Mouse (Mus musculus) testis, adult 2 months (tissue): ENCODE results near the gene Atrnl1. TPM values are rescaled to one million over a fixed set of nuclear protein-coding genes. Genes with fewer than 3 reads are reported as not detected.

Experiments used
- H3K27ac ChIP-seq: fragments of 200-500 bp; 2 replicates; pipeline ENCODE4 v1.5.1; 2012; ENCODE audit warnings: low read depth, low read length; ENCODE audit not compliant: control insufficient read depth, insufficient read depth
- H3K27me3 ChIP-seq: fragments of 200-500 bp; 2 replicates; pipeline ENCODE4 v1.6.1; 2012; ENCODE audit warnings: mild to moderate bottlenecking, low read length, moderate library complexity; ENCODE audit not compliant: control insufficient read depth, insufficient read depth
- H3K36me3 ChIP-seq: fragments of 200-500 bp; 2 replicates; pipeline ENCODE4 v1.6.1; 2012; ENCODE audit warnings: mild to moderate bottlenecking, low read length; ENCODE audit not compliant: control insufficient read depth, insufficient read depth
- H3K4me1 ChIP-seq: fragments of 200-500 bp; 2 replicates; pipeline ENCODE4 v1.6.1; 2012; ENCODE audit warnings: low read length; ENCODE audit not compliant: control insufficient read depth, insufficient read depth
- H3K4me3 ChIP-seq: fragments of 200-500 bp; 2 replicates; pipeline ENCODE4 v1.5.1; 2012; ENCODE audit warnings: low read depth, mild to moderate bottlenecking, low read length, moderate library complexity, mixed read lengths; ENCODE audit not compliant: control insufficient read depth
- CTCF ChIP-seq: fragments of 200-500 bp; IDR thresholded peaks from 2 replicates; pipeline ENCODE4 v1.5.1; 2012; ENCODE audit warnings: low read depth, mild to moderate bottlenecking, inconsistent platforms, low read length, moderate library complexity; ENCODE audit not compliant: control insufficient read depth, insufficient read depth, insufficient replicate concordance
- POLR2A ChIP-seq: fragments of 200-500 bp; IDR thresholded peaks from 2 replicates; pipeline ENCODE4 v1.6.1; 2012; ENCODE audit warnings: low read depth, mild to moderate bottlenecking, inconsistent platforms, low read length, moderate library complexity; ENCODE audit not compliant: control insufficient read depth
- polyA plus RNA-seq: library from polyadenylated mRNA; depleted of rRNA; stranded (reverse); fragments of >200 nt; gene quantifications from 2 replicates; pipeline ENCODE4 v1.2.3, GENCODE M21; 2012

The Atrnl1 gene
- polyA plus RNA-seq, 1 experiment = 3.8 TPM

DNA sequence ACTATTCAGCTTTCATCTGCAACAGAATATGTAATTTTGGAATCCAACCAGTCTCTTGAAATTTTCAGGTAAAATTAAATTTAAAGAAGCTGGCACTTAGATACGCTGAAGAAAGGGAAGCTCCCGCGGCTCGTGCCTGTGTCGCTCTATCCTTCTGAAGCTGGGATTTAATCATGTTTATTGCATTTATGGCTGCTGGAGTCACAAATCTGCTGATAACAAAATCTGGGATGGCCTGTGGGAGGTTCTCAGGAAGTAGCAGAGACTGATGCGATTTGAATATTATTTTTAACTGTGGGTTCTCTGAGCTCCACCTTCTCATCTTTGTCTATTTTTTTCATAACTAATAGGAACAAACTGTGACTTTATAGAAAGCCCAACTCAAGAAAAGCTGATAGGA lies 33.6 kb upstream of the Atrnl1 start:
- no peaks in the 10 kb centered on the region; the same call in 1 of the 2 replicates for H3K4me1 ChIP-seq
- H3K27ac ChIP-seq = no peak overlapping the region
- H3K4me3 ChIP-seq = no peak overlapping the region
- no peaks in the 10 kb centered on the region for H3K36me3 ChIP-seq
- no peaks in the 10 kb centered on the region for H3K27me3 ChIP-seq
- TF ChIP-seq CTCF = no peak
- TF ChIP-seq POLR2A = no peak

DNA sequence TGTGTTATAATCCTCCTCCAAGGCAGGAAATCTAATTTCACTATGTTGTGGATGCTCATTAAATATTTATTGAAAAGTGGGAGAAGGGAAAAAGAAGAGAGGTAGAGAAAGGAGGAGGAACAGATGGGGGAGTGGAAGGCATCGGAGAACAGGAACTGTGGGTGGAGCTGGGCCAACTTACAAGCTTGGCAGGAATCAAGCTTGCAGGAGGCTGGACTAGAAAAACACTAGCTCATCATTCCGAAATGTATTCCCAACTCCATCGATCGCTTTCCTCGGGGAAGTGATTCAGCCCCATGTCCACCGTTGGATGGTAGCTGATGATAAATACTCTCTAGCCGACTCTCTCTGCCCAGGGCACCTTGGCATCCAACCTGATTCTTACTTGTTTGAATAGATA lies 29.9 kb upstream of the Atrnl1 start:
- no peaks in the 10 kb centered on the region for H3K4me1 ChIP-seq
- H3K27me3 ChIP-seq = no peaks in the 10 kb centered on the region
- H3K4me3 ChIP-seq = no peak overlapping the region
- no peaks in the 10 kb centered on the region for H3K36me3 ChIP-seq
- no peak overlapping the region for H3K27ac ChIP-seq
- TF ChIP-seq POLR2A (no peak), CTCF (no peak)

DNA sequence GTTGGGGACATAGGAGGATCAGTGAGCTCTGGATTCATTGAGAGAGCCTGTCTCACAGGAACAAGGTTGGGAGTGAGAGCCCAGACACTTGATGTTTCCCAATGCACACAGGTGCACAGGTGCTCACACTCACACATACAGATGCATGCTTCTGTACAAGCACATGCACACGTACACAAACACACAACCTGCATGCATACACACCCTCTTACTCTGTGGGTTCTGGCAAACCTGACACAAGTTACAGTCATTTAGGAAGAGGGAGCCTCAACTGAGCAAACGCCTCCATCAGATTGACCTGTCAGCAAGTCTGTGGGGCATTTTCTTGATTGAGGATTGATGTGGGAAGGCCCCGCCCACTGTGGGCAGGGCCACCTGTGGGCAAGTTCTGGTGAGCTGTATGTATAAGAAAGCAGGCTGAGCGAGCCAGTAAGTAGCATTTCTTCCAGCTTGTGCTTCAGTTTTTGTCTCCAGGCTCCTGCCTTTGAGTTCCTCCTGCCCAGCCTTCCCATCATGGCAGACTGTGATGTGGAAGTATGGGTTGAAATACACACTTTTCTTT lies 25.5 kb upstream of the Atrnl1 start:
- TF ChIP-seq POLR2A (no peak), CTCF (no peak)
- H3K27ac ChIP-seq = no peak overlapping the region

DNA sequence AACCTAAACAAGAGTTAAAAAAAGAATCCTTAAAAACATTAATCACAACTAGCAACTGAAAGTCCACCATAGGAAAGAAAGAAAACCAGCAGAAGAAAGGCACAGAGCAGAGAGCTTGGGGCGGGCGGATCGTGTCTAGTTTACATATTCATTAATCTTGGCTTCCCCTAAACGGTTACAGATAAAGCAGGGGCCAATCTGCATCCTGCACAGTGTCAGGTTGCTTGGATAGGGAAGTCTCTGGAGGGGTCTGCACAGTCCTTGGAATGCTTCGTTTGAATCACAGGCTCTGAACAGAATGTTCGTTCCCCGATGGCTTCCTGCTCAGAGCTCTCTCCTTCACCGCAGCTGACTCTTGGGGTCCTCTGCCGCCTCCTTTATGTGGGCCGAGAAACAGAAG lies 24.7 kb upstream of the Atrnl1 start:
- no peak overlapping the region for H3K4me3 ChIP-seq
- TF ChIP-seq CTCF (no peak), POLR2A (no peak)
- H3K27me3 ChIP-seq = no peaks in the 10 kb centered on the region
- H3K36me3 ChIP-seq = no peaks in the 10 kb centered on the region
- H3K27ac ChIP-seq = no peak overlapping the region
- no peaks in the 10 kb centered on the region for H3K4me1 ChIP-seq

More for the DNA sequence above, 25.5 kb upstream of the Atrnl1 start:
- no peaks in the 10 kb centered on the region for H3K4me1 ChIP-seq
- no peak overlapping the region for H3K4me3 ChIP-seq
- H3K27me3 ChIP-seq = no peaks in the 10 kb centered on the region
- no peaks in the 10 kb centered on the region for H3K36me3 ChIP-seq

DNA sequence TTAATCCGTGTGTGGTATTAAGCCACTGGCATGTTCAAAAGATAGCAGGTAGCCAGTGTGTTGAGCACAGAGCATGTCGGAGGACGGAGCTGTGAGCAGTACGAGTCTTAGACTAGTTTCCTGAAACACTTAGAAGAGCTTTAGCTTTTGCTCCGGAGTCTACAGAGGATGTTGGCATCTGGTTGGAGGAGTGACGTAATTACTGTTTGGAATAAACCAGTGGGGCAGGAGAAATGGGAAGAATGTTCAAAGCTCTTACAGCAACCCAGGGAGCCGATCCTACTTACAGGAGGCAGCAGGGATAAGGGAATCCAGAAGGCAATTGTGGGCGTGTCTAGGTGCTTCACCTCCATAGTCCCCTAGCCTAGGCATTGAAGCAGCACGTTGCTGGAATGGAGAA lies 21.3 kb upstream of the Atrnl1 start:
- Histone ChIP-seq H3K27me3 (no peaks in the 10 kb centered on the region), H3K4me1 (peaks cover 5% of the 10 kb centered on the region), H3K4me3 (no peak overlapping the region), H3K27ac (no peak overlapping the region), H3K36me3 (no peaks in the 10 kb centered on the region)
- no peak for TF ChIP-seq POLR2A
- TF ChIP-seq CTCF = no peak

DNA sequence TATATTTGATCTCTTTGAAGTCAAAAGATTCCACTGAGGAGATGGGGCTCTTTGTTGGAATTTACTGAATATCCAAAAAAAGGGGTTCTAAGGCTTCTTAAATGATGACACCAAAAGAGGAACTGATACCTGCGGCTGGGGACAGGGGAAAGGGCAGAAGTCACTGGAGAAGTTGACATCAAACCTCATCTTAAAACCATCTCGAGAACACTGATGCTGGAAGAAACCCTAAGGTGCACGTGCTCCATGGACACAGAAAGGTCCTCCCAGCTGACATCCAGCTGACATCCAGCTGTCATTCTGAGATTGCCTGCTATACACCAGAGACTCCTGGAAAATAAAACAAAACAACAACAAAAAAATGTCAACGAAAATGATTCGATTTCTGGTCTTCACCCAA lies 19.9 kb upstream of the Atrnl1 start:
- H3K36me3 ChIP-seq = no peaks in the 10 kb centered on the region
- no peak overlapping the region for H3K4me3 ChIP-seq
- TF ChIP-seq CTCF = no peak
- H3K27me3 ChIP-seq = no peaks in the 10 kb centered on the region
- peaks cover 5% of the 10 kb centered on the region for H3K4me1 ChIP-seq
- H3K27ac ChIP-seq = no peak overlapping the region

DNA sequence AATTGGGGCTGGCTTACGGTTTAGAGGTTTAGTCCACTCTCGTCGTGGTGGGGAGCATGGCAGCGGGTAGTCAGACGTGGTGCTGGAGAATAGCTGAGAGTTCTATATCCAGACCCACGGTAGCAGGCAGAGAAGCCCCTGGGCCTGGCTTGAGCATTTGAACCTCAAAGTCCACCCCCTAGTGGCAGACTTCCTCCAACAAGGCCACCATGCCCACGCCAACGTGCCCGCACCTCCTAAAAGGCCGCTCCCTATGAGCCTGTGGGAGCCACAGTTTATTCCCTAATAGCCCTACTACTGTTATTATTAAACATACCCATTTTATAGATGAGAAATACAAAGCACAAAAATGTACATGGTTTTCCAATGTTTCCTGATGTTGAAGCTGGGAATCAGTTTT lies 19.2 kb upstream of the Atrnl1 start:
- no peaks in the 10 kb centered on the region for H3K27me3 ChIP-seq
- peaks cover 5% of the 10 kb centered on the region for H3K4me1 ChIP-seq
- no peak for TF ChIP-seq CTCF
- no peak for TF ChIP-seq POLR2A

DNA sequence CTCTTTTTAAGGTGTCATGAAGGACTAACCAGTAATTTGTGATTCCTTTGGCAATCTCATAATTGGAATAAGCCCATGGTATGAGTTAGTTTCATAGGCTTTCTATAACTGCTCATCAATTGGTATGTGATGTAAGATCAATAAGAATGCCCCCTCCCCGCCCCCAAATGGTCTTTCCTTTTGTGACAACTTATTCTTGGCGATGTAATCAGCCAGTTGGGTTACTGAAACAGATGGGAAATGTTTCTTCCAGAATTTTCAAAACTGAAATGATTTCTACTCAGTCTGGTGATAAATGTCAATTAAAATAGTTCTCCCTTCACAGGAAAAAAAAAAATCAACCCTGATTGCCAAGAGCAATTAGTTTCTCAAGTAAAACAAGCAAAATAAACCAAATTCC lies 18.5 kb upstream of the Atrnl1 start:
- H3K4me1 ChIP-seq = peaks cover 5% of the 10 kb centered on the region
- TF ChIP-seq POLR2A = no peak
- H3K27me3 ChIP-seq = no peaks in the 10 kb centered on the region
- no peak overlapping the region for H3K27ac ChIP-seq
- H3K36me3 ChIP-seq = no peaks in the 10 kb centered on the region
- no peak overlapping the region for H3K4me3 ChIP-seq

More for the DNA sequence above, 19.2 kb upstream of the Atrnl1 start:
- H3K36me3 ChIP-seq = no peaks in the 10 kb centered on the region
- H3K4me3 ChIP-seq = no peak overlapping the region
- H3K27ac ChIP-seq = no peak overlapping the region
